Mouse (Mus musculus) lung, adult 2 months (tissue): ENCODE results near the gene Ndufb7.

Experiments
- CTCF ChIP-seq: fragments of 200-500 bp; IDR thresholded peaks from 2 replicates; pipeline ENCODE4 v1.5.1; 2011; ENCODE audit warnings: mild to moderate bottlenecking, low read length, control low read depth; ENCODE audit not compliant: insufficient read depth
- POLR2A ChIP-seq: fragments of 200-500 bp; IDR thresholded peaks from 2 replicates; pipeline ENCODE4 v1.6.1; 2011; ENCODE audit warnings: low read depth, mild to moderate bottlenecking, control low read depth, low read length, borderline replicate concordance; ENCODE audit errors: extremely low read depth

DNA sequence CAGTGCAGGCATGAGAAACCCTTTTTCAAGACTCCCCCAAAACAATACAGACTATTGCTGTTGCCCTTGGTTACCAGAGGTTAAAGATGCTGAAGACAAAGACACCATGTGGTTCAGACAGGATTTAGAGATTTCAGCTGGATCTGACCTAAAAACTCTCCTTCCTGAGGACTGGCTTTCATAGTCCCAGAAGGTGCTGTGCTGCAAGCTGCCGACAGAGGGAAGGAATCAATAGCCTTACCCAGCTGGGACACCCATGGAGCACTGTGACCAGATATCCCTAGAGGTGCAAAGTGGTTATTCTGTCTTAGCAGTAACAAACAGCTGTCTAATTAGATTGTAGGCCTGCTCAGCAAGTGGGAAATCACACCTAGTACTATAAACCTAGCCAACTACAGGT lies 31.7 kb downstream of the Ndufb7 start:
- TF ChIP-seq CTCF, result no peak
- no peak for TF ChIP-seq POLR2A
